Comparison of ENCODE assay signal across 9 mouse cellular contexts in the genomic region with DNA sequence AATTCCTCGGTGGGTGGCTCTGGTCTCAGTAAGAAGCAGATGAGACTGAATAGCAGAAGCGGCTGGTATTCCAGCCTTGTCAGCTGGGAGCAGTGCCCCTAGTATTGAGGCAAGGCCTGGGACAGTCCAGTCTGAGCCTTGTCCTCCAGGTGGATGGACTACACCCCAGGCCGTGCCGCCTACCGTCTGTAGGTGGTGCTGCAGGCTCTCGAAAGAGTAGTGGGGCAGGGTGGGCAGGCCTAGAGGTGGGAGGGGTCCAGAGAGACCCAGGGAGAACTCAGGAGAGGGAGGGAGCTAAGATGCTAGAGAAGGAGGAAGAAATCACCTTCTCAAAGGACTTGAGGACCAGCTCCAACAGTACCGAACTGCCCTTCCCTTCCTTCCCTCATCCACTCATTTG.
DNase-seq lines count a peak whose midpoint lies in the region; ATAC-seq lines count a peak whose summit lies in the region.
"Had no signal": no experiment of that assay in that cellular context is flagged by ENCODE, and none has a peak within 500 bp of the region (broad histone marks: within the 10 kb centered on the region; RNA-seq: fewer than 3 reads in every experiment).

No protein-coding gene starts in this region.

- 14% methylated on average over 7 of the region's 7 CpGs for WGBS in liver, embryonic 12.5 days (ENCODE audit: insufficient replicate concordance)
- 23% methylated on average over 7 of the region's 7 CpGs for WGBS in embryonic facial prominence, embryonic 15.5 days
- WGBS in limb, embryonic 12.5 days: 16% methylated on average over 7 of the region's 7 CpGs

- no peak overlapping the region for H3K4me3 ChIP-seq in liver, embryonic 12.5 days
- no peak overlapping the region for H3K4me3 ChIP-seq in embryonic facial prominence, embryonic 15.5 days (replicated peaks)
- H3K4me3 ChIP-seq in limb, embryonic 12.5 days (replicated peaks): no peak overlapping the region
- H3K4me3 ChIP-seq: erythroblast, embryonic 14.5 days had no signal

- no peaks in the 10 kb centered on the region for H3K9me3 ChIP-seq in liver, embryonic 12.5 days (replicated peaks)
- no peaks in the 10 kb centered on the region for H3K9me3 ChIP-seq in embryonic facial prominence, embryonic 15.5 days (replicated peaks)
- H3K9me3 ChIP-seq in limb, embryonic 12.5 days: no peaks in the 10 kb centered on the region

- H3K4me2 ChIP-seq in liver, embryonic 12.5 days: no peak overlapping the region
- no peak overlapping the region for H3K4me2 ChIP-seq in embryonic facial prominence, embryonic 15.5 days (replicated peaks)
- no peak overlapping the region for H3K4me2 ChIP-seq in limb, embryonic 12.5 days

- no peaks in the 10 kb centered on the region for H3K36me3 ChIP-seq in liver, embryonic 12.5 days
- no peaks in the 10 kb centered on the region for H3K36me3 ChIP-seq in embryonic facial prominence, embryonic 15.5 days
- no peaks in the 10 kb centered on the region for H3K36me3 ChIP-seq in limb, embryonic 12.5 days

- no peak overlapping the region for H3K9ac ChIP-seq in liver, embryonic 12.5 days
- H3K9ac ChIP-seq in embryonic facial prominence, embryonic 15.5 days: no peak overlapping the region
- H3K9ac ChIP-seq in limb, embryonic 12.5 days (replicated peaks): 0 out of 2 replicates have a peak overlapping the region, but pooled peaks have one; percentile 12

- no peak overlapping the region for H3K27ac ChIP-seq in liver, embryonic 12.5 days
- H3K27ac ChIP-seq in embryonic facial prominence, embryonic 15.5 days (replicated peaks): no peak overlapping the region
- no peak overlapping the region for H3K27ac ChIP-seq in limb, embryonic 12.5 days

- ATAC-seq in liver, embryonic 12.5 days: no peak
- ATAC-seq in embryonic facial prominence, embryonic 15.5 days (ENCODE audit: insufficient number of reproducible peaks, low FRiP score, low TSS enrichment, low read depth): 0 out of 2 replicates have a peak, but pooled peaks have one; percentile 52
- ATAC-seq in limb, embryonic 12.5 days (ENCODE audit: insufficient number of reproducible peaks, insufficient read depth, low FRiP score, low TSS enrichment, low read depth): peak; percentile 72; the same call in 1 of the 2 replicates

- peak; percentile 27 for DNase-seq in adrenal gland, postnatal 25 days
- DNase-seq in adrenal gland, adult 8-10 months: no peak
- peak; percentile 16 for DNase-seq in liver
- no peak for DNase-seq in urinary bladder, postnatal 4 days (ENCODE audit: low spot score in 2 of 2)
- DNase-seq in gastrocnemius, postnatal 10 days: no peak

- no peaks in the 10 kb centered on the region for H3K4me1 ChIP-seq in liver, embryonic 12.5 days
- 0 out of 2 replicates have a peak, but pooled peaks cover 9% of the 10 kb centered on the region for H3K4me1 ChIP-seq in embryonic facial prominence, embryonic 15.5 days
- peaks cover 18% of the 10 kb centered on the region for H3K4me1 ChIP-seq in limb, embryonic 12.5 days (replicated peaks)

- H3K27me3 ChIP-seq in liver, embryonic 12.5 days (replicated peaks): peaks cover 26% of the 10 kb centered on the region
- peaks cover 8% of the 10 kb centered on the region for H3K27me3 ChIP-seq in embryonic facial prominence, embryonic 15.5 days
- peaks cover 27% of the 10 kb centered on the region for H3K27me3 ChIP-seq in limb, embryonic 12.5 days

Comparison
In these comparisons a context has a peak if more than half of its experiments do, and no peak if none do; other contexts are left out.
1. DNase-seq: peak in adrenal gland, postnatal 25 days (single experiment) and liver (single experiment); none in adrenal gland, adult 8-10 months (single experiment), urinary bladder, postnatal 4 days (0 of 2) and gastrocnemius, postnatal 10 days (single experiment).